Mouse (Mus musculus) heart, adult 9 months (tissue): Measurements from ENCODE around the gene Comp.

Experiments
- DNase-seq, 2 experiments: peaks; one replicate each; pipeline ENCODE4 v3.0.0; 2022; ENCODE audit warnings: low spot score in 2 of 2

Comp gene

DNA sequence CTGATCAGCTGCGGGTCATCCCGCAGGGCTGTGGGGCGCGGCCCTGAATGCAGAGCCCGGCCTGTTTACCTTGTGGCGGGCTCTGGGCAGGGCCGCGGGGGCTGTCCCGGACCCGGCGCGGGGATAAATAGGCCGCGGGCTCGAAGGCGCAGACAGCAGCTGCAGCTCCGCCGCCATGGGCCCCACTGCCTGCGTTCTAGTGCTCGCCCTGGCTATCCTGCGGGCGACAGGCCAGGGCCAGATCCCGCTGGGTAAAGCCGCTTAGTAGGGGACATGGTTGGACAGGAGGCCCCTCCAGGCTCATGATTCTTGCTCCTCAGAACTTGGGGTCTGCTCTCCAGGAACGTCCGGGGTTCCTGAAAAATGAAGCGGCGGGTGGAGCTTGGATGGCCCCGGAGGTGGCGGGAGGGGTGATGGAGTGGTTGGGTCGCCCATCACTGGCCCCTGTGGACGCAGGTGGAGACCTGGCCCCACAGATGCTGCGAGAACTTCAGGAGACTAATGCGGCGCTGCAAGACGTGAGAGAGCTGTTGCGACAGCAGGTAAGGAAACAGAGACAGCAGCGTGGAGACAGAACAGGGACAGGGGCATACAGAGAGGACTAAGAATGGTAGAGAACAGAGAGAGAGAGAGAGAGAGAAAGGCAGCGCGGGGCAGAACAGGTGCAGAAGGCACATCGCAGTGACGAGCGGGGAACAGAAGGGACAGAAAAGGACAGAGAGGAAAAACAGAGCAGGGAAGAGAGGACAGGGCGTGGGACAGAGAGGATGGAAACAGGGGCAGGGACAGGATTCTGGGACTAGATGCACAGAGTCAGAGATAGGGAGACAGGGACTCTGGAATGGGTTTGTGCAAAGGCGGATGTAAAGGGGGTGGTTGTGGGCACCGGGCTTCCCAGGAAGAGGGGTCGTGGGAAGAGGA, at the start of gene Comp:
Gene Comp, plus strand, starts transcription at position 162 of the 921 bp plus-strand sequence.
- no peak for DNase-seq

DNA sequence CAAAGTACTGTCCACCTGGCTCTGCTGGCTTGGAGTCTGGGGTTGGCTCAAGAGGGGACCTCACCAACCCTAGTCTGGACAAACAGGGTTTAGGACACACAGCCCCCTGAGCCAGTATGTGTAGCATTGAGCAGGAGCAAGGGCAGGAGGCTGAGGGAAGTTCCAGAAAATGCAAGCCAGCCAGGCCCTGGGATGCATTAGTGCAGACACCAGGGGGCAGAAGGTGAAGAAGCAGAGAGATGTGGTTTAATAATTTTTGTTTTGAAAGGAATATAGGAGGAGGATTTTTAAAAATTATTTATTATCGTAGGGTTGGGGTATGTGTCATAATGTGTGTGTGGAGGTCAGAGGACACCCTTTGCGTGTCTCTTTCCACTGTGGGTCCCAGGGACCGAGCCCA, 49.6 kb upstream of the Comp start:
- DNase-seq = no peak

DNA sequence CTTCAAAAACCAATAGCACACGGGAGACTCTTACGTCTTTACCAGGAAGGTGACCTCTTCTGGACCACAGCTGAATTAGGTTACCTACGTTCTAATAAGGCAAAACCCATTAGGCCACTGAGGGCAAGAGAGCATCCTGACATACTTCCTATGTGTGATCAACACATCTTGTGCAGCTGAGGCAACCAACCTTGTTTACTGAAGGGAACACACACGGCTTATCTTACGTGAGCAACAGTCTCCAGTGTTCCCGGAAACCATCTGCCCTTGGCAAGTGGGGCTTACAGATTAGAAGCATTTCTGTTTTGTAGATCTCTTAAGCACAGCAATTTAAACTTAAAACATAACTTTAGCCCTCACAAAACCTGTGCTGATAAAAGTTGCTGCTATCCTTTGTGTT, 45.8 kb upstream of the Comp start:
- DNase-seq = no peak

DNA sequence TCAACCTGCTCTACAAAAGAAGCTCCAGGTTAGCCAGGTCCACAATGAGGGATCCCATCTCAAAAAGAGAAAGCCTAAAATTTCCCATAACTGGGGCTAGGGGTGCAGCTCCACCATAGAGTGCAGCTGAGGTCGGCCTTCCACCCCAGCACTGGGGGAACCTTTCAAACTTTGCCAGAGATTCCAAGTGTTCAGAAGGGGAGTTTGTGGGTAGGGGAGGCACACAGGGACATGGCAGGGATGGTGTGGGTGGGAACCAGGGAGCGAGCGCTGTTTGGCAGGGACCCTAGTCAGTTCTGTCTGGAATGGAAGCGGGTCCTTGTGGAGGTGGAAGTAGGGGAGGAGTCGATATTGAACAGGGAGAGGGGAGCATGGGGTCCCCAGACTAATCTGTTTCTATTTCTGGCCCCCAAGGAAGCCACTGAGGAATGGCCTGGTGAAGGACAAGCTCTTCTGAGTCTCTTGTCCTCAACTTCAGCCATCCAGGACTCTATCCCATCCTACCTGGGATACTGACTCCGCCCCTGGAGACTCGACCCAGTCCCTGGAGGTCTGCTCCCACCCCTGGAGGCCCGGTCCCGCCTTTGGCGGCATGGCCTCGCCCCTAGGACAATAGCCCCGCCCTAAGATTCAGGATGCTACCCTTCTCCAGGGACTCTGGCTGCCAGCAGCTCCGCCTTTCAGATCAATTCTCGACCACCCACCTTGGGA, 44.1 kb upstream of the Comp start, which contains the start of gene Gdf1:
Gene Gdf1, plus strand, starts transcription at position 694 of the 711 bp plus-strand sequence.
- DNase-seq = no peak

DNA sequence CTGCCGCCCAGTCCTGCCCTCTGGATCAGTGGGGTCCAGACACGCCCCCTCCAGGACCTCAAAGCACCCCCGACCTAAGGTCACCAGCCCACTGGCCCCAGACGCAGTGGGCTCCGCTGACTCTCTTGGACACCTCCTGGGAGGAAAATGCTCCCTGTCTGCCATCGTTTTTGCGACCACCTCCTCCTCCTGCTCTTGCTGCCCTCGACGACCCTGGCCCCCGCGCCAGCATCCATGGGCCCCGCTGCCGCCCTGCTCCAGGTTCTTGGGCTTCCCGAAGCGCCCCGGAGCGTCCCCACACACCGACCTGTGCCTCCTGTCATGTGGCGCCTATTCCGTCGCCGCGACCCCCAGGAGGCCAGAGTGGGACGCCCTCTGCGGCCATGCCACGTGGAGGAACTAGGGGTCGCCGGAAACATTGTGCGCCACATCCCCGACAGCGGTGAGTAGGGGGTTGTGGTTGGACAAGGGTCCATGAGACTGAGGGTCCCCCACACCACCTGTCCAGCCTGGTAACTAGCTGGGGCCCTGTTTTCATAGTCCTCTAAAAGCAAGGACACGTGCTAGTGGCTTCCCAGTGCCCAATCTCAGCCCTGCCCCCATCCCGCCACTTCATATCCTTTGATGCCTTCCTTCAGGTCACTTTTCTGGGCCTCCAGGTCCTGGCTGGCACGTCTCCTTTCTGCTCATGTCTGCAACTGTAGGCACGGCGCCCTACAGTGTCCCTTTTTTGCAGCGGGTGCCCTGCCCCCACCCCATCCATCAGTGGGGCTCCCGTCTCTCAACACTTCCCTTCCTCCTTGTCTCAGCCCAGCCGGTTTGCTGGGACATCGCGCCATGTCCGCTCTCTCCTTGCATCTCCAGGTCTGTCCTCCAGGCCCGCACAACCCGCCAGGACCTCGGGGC, 43.3 kb upstream of the Comp start:
- no peak for DNase-seq

DNA sequence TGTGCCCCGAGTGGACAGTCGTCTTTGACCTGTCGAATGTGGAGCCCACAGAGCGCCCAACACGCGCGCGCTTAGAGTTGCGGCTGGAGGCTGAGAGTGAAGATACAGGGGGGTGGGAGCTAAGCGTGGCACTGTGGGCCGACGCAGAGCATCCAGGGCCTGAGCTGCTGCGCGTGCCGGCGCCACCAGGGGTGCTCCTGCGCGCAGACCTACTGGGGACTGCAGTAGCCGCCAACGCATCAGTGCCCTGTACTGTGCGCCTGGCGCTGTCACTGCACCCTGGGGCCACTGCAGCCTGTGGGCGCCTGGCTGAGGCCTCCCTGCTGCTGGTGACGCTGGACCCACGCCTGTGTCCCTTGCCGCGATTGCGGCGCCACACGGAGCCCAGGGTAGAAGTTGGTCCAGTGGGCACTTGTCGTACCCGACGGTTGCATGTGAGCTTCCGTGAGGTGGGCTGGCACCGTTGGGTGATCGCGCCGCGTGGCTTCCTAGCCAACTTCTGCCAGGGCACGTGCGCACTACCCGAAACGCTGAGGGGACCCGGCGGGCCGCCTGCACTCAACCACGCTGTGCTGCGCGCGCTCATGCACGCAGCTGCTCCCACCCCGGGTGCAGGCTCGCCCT, 42.5 kb upstream of the Comp start:
- no peak for DNase-seq

DNA sequence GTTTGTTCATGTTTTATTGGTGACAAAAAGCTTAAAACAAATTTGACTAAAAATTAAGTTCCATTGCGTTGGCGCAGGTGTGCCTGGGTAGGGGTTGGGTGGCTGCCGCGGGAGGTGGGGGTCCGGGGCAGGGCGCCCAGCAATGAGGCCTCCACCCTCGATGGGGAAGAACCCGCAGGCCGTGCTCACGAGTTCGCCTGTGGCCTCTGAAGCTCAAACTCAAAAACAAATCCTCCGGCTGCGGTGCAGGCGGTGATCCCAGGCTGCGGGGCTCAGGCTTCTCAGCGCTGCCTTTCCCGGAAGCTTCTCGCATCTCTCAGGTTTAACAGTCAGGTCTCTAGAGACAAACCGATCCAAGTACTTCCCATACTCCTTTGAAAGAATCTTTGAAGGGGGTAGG, 41.8 kb upstream of the Comp start:
- no peak for DNase-seq

DNA sequence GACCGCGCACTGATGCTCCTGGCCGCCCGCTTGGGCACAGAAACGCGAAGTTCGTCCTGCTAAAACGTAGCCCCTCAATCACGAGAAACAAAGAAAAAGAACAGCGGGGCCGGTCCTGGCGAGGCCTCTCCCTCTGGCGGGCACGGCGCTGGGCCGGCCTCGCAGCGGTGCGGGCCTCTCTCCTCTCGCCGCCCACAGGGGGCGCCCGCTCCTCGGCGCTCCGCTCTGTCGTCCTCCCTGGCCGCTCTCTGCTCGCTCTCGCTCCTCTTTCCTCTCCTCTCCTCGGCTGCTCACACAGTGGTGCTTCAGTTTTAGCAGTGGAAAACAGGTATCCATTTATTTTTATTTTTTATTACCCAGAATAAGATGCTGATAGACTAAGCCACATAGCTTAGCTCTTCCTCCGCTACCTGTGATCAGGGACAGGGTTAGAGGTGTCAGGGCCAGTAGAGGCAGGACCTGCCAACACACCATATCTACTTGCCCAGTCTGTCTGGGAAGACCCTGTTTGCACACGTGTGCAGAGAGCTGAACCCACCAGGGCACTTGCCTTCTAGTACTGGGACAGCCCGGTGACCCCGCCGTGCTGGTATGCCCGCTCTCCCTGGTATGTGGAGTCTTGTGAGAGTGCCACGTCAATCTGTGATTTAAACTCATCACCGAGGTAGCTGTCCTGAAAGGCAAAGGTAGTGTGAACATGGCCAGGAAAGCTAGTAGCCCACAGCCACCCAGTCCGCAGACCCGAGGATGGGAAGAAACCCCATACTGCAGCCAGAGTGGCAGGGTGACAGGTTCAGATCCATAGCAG, 41.1 kb upstream of the Comp start:
- DNase-seq = peak in 1 of 2 experiments; percentile 42

DNA sequence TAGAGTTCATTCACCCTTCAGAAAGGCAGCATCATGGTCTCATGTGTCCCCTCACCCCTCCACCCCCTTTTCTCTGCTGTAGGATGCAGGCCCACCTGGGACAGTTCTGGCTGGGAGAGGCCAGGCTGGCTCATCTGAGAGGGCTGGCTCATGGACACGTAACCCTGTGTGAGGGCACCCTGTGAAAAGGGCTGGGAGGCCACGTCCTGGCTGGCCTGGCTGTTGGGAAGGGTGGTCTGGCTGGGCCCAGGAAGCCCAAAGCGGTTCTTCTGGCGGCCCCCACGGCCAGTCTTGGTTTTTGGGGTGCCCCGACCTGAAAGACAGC, 40.5 kb upstream of the Comp start:
- no peak for DNase-seq

DNA sequence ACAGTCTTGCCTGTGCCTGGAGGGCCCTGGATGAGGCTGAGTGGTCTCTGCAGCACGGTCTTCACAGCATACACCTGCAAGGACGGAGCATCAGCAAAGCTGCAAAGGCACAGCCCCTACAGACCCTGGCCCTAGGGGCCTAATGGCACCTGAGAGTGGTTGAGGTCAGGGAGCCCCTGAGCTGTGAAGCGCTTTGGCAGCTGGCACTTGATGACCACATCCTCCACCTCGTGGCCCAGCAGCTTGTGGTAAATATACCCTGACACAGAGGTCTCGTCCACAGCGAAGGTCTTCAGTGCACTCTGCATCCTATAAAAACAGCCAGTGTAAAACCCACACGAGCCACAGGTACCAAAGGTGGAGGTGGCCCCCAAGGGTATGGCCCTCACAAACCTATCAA, 34.4 kb upstream of the Comp start:
- DNase-seq = no peak

DNA sequence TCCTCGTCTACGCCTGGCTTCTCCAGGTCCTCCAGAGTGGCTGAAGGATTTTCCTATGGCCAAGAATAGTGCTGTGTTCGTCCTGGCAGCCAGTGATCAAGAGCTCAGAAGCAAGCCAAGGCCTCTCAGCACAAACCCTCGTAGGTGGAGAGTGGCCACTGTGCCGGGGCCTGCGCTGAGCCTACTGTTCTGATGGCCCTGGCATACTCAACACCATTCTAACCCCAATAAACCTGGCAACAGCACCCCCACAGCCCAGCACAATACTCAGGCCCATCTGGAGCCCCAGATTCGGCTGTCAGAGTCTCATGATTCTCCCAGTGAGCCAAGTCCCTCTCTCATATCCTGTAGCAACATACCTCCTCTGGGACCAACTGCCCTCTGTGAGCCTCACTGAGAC, 32.7 kb upstream of the Comp start:
- DNase-seq = no peak

DNA sequence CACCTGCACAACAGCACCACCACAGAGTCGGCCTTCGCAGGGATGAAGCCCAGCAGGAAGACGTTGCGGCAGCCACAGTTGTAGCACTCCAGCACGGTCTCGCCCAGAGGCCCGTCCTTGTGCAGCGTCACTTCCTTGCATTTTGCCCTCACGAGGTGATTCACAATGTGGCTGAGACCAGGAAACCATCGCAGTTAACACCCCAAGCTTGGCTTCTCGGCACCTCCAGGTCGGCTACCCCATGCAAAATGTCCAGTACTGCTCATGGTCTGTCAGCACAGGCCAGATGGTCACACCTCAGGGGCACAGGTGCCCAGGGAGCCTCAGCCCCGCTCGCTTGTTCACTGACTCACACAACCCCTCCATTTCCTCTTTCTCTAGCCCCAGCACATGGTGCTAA, 31.4 kb upstream of the Comp start:
- DNase-seq = no peak

DNA sequence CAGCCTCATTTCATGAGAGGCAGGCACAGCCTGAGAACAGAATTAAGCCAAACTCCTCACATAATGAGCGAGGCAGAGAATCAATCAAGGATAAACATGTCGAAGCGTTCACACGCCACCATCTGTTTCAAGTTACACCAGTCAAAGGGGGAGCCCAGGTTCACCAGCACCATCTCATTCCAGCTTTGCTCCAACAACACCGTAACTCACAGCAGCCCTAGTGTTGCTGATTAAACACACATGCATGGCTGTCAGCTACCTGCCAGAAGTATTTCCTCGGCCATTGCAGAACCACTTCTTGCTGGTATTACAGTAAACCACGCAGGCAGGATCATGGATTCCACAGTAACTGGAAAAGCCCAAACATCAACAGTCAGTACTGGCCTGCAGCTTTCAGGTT, 30.3 kb upstream of the Comp start:
- no peak for DNase-seq

DNA sequence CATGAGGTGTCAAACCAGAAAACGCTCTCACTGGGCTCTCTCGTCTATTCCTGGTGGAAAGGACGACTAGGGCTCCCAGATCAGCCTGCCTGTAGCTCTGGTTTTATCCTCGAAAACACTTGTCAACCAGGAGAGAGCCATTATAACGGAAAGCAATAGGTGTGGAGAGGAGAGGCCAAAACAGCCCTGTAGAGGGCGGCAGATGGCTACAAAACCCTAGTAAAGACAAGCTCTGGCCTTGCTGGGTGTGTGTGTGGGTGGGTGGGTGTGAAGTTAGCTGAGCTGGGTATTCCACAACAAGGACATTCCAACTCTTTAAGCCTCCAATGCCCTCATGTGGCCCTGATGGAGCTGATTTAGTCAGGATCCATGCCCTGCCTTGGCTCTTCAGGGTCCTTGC, 29.7 kb upstream of the Comp start:
- DNase-seq = no peak

DNA sequence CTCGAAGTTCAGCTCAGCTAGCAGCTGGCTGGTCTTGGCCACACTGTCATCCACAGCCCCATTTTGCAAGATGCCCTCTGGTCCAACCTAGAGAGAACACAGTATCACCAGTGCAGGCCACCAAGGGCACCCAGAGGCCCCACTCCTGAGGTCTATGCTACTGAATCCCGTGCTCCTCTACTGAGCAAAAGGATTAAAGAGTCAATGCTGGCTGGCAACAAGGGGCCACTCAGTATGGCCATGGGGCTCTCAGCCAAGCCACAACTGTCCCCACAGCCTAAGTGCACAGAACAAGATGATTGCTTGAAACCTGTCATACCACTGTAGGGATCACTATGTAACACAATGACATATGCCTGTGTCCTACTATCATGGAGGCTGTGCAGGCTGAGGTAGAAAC, 29.1 kb upstream of the Comp start:
- DNase-seq = no peak

DNA sequence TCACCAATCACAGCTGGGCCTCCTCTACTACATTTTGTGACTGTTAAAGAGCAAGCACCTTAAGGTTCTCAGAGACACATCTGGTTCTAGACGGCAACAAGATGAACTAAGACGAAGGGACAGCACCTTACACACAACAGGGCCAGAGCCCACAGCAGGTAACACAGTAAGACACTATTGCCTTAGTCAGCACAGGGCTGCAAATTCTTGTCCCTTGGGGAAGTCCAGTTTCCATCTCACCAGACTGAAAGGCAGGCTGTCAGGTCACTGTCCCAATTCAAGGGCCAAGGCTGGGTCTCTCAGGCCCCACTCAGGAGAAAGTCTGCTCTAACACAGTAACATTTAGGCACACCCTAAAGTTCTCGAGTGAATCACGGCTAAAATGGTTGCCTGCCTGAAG, 25.9 kb upstream of the Comp start:
- no peak for DNase-seq

DNA sequence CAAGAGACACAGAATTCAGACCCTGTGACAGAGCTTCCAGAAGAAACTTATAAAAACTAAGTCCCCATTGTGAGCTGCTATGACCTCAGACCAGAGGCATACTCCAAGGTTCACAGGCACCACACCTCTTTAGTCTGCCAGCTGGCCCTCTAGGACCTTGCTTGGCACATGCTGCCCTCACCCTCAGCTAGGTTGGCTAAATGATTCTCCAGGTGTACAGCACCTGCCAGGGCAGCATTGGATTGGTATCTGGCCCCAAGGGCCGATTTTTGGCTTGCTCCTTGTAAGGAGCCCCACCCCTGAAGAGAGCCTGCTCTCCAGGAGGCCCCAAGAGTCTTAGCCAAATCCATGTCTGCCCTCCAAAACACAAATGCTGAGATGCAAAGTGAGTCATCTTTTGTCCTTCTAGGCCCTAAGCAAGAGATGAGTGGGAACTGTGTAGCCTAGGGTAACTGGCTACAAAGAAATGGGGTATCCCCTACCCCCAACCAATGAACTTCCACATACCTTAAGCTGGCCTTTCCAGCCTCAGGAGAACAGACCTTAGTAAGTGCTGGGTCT, 25.4 kb upstream of the Comp start:
- no peak for DNase-seq

DNA sequence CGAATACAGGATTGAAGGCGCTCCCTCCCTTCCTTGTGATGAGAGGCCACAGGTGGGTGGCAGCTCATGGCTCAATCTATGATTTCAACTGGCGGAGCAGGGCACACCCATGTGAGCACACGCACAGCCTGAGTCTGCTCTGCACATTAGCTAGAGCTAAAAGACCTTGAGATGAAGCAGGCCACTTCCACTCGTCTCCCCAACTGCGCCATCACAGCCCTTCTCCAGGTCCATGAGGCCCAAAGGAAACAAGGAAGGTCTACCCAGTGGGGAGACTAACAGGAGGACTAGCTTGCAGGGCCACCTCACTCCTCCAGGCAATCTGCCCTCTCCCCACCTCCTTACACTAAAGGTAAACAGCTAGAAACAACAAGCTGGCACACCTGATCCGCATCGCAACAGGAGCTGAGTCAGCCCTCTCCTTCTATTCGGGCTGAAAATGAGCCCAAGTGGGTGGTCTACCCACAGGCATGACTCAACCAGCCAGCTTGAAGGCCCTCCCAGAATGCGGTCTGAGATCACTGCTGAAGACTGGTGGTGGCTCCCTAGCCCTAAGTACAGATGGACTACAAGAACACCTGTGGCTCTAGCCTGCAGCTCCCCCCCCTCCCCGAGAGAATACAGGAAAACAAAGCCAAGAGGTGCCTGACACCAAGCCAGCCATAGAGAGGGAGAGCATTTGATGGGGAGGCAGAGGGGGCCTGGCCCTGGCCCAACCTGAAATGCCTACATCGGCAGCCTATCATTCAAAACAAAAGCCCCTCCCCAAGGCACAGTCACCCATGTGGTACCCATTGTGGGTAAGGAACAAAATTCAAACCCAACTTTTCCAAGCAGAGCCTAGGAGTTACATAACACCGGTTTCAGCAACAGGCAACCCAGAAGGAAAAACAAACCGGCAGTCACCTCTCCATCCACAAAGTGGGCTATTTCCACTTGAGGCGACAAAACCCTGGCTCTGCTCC, 22.0 kb upstream of the Comp start:
- no peak for DNase-seq

DNA sequence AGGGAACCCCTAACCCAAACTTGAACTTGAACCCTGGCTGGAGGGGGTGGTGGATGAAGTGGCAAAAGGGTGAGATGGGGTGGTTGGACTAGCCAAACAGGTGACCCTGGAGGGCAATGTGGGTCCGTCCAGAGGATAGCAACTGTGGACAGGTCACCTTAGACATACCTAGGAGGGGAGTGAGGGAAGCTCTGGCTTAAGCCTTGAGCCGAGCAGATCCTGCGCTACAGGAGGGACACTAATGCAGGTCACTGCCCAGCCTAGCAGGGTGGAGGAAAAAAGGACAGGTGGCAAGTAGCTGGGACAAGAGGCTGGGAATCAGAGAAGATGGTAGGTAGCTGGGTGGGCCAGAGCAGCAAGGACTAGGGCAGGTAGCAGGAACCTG, 21.4 kb upstream of the Comp start:
- DNase-seq = no peak
